10 mouse cellular contexts compared by ENCODE assay signal in the genomic region with DNA sequence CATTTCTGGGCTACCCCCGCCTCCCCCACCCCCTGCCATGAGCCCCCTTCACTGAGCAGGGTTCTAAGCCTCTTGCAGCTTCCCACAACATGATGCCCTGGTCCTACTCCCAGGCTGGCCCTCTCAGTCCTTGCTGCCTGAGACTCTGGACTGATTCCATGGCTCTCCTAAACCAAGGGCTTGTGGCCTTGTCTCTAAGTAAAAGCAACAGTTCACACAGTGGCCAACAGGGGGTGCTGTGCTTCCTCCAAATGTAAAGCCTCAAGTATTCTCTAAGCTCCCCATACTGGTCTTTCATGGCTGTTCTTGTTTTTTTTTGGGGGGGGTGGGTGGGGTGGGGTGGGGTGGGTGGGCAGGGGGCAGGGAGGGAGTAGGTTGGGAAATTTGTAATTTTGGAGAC. TPM values are rescaled to one million over a fixed set of nuclear protein-coding genes. Genes with fewer than 3 reads are reported as not detected.
DNase-seq lines count a peak whose midpoint lies in the region; ATAC-seq and TF ChIP-seq lines count a peak whose summit lies in the region.
"Had no signal": no experiment of that assay in that cellular context is flagged by ENCODE, and none has a peak within 500 bp of the region (broad histone marks: within the 10 kb centered on the region; RNA-seq: fewer than 3 reads in every experiment).

No protein-coding gene starts in this region.

- intact Hi-C loops in heart, postnatal 14 days (cut with DNase I), result no loop called here

- no peaks in the 10 kb centered on the region for H3K9me3 ChIP-seq in liver, embryonic 12.5 days (replicated peaks)

- no peaks in the 10 kb centered on the region for H3K4me1 ChIP-seq in liver, adult 2 months (ENCODE audit: control insufficient read depth, insufficient read depth, low read length)
- H3K4me1 ChIP-seq in liver, embryonic 12.5 days, result no peaks in the 10 kb centered on the region
- H3K4me1 ChIP-seq in lung, adult 2 months (ENCODE audit: control insufficient read depth, insufficient read depth, low read length), result no peaks in the 10 kb centered on the region

- H3K79me2 ChIP-seq in liver, adult 2 months (ENCODE audit: control insufficient read depth, insufficient read depth, low read length), result no peaks in the 10 kb centered on the region

- no peak overlapping the region for H3K4me3 ChIP-seq in liver, adult 2 months (ENCODE audit: insufficient read depth, low read depth, low read length)
- H3K4me3 ChIP-seq in liver, embryonic 12.5 days, result no peak overlapping the region
- no peak overlapping the region for H3K4me3 ChIP-seq in lung, adult 2 months (replicated peaks; ENCODE audit: extremely low read depth, low read depth, low read length)

- H3K9ac ChIP-seq in liver, adult 2 months (ENCODE audit: low read depth, low read length), result no peak overlapping the region
- H3K9ac ChIP-seq in liver, embryonic 12.5 days, result no peak overlapping the region

- no peak for ATAC-seq in liver, embryonic 12.5 days

- H3K27ac ChIP-seq in liver, adult 2 months (replicated peaks; ENCODE audit: insufficient read depth, low read depth, low read length), result no peak overlapping the region
- no peak overlapping the region for H3K27ac ChIP-seq in liver, embryonic 12.5 days

- no peaks in the 10 kb centered on the region for H3K36me3 ChIP-seq in liver, adult 2 months (ENCODE audit: control insufficient read depth, insufficient read depth, low read length)
- H3K36me3 ChIP-seq in liver, embryonic 12.5 days, result no peaks in the 10 kb centered on the region

- H3K27me3 ChIP-seq in liver, adult 2 months (ENCODE audit: control insufficient read depth, insufficient read depth, low read length), result no peaks in the 10 kb centered on the region
- H3K27me3 ChIP-seq in liver, embryonic 12.5 days (replicated peaks), result no peaks in the 10 kb centered on the region

- no peak overlapping the region for H3K4me2 ChIP-seq in liver, embryonic 12.5 days

- TF ChIP-seq POLR2A in liver, adult 2 months (IDR thresholded peaks at IDR 0.05; ENCODE audit: extremely low read depth, insufficient read depth, low read length), result no peak
- no peak for TF ChIP-seq POLR2A in lung, adult 2 months (IDR thresholded peaks at IDR 0.05; ENCODE audit: borderline replicate concordance, extremely low read depth, low read depth, low read length)

- TF ChIP-seq CTCF in liver, adult 2 months (IDR thresholded peaks at IDR 0.05; ENCODE audit: low read depth, low read length), result peak; percentile 58
- TF ChIP-seq CTCF in lung, adult 2 months (IDR thresholded peaks at IDR 0.05; ENCODE audit: insufficient read depth, low read length), result peak; percentile 42; the same call in 1 of the 2 replicates

- peak; percentile 65 for DNase-seq in adrenal gland, postnatal 14 days
- no peak for DNase-seq in adrenal gland, adult 2 months
- DNase-seq in liver, adult 2 months (ENCODE audit: extremely low read depth, low read depth, low spot score), result peak; percentile 65
- DNase-seq in c-Kit-positive CD71-positive TER-119-positive erythroid progenitor cells, embryonic 14.5 days (ENCODE audit: low spot score), result peak; percentile 60
- peak; percentile 31 to 51 for DNase-seq in heart, postnatal 14 days
- peak; percentile 42 for DNase-seq in lung, adult 2 months
- DNase-seq in spleen, adult 18-20 months, result peak; percentile 25 to 71

- WGBS in liver, adult 2 months, result 100% methylated on average over 1 of the region's 1 CpGs
- 73% methylated on average over 1 of the region's 1 CpGs for WGBS in liver, embryonic 12.5 days (ENCODE audit: insufficient replicate concordance)
- 100% methylated on average over 1 of the region's 1 CpGs for WGBS in lung, adult 2 months

RNA-seq across cellular contexts. Expression of a gene that starts 5.9 kb away (rescaled TPM):
- total RNA-seq in adrenal gland, postnatal 14 days (2021), result 0.89 and 1.8 TPM in 2 replicates
- under 1 TPM; 0.49 to 0.97 TPM for total RNA-seq in adrenal gland, adult 2 months (2021)
- 1.0 and 2.8 TPM in 2 replicates for polyA plus RNA-seq in adrenal gland, adult 2 months (2012; rRNA removed)
- total RNA-seq in liver, adult 2 months (2014; rRNA removed), result 1.5 TPM in 2 replicates
- 0.39 and 1.6 TPM in 2 replicates for polyA plus RNA-seq in liver, adult 2 months (2012; rRNA removed)
- polyA plus RNA-seq in liver, embryonic 12.5 days (2016; fragmentation: Nextera tagmentation; extraction: Ambion mirVana), result 0.20 and 0.24 TPM in 2 replicates
- under 1 TPM; 0.31 to 0.34 TPM for total RNA-seq in heart, postnatal 14 days (2021)
- 2.7 and 4.6 TPM in 2 replicates for polyA plus RNA-seq in lung, adult 2 months (2012; rRNA removed)

RNA-seq across cellular contexts. Expression of a gene that starts 11.1 kb away (rescaled TPM):
- not detected in 2 replicates for total RNA-seq in adrenal gland, postnatal 14 days (2021)
- not detected for total RNA-seq in adrenal gland, adult 2 months (2021)
- polyA plus RNA-seq in adrenal gland, adult 2 months (2012; rRNA removed), result not detected in 2 replicates
- not detected in 2 replicates for total RNA-seq in liver, adult 2 months (2014; rRNA removed)
- polyA plus RNA-seq in liver, adult 2 months (2012; rRNA removed), result not detected in 2 replicates
- not detected in 2 replicates for polyA plus RNA-seq in liver, embryonic 12.5 days (2016; fragmentation: Nextera tagmentation; extraction: Ambion mirVana)
- not detected for total RNA-seq in heart, postnatal 14 days (2021)
- 0.06 TPM in 1 of 2 replicates, not detected in the other for polyA plus RNA-seq in lung, adult 2 months (2012; rRNA removed)
- total RNA-seq: layer of hippocampus, postnatal 14 days had no signal
- polyA plus RNA-seq: stomach, embryonic 14.5 days had no signal

RNA-seq across cellular contexts. Expression of a gene that starts 29.0 kb away (rescaled TPM):
- total RNA-seq in adrenal gland, postnatal 14 days (2021), result 0.22 and 0.41 TPM in 2 replicates
- under 1 TPM; 0.31 to 0.72 TPM for total RNA-seq in adrenal gland, adult 2 months (2021)
- polyA plus RNA-seq in adrenal gland, adult 2 months (2012; rRNA removed), result 1.5 and 1.6 TPM in 2 replicates
- total RNA-seq in liver, adult 2 months (2014; rRNA removed), result 0.87 and 1.4 TPM in 2 replicates
- 0.91 and 1.7 TPM in 2 replicates for polyA plus RNA-seq in liver, adult 2 months (2012; rRNA removed)
- 0.05 and 0.07 TPM in 2 replicates for polyA plus RNA-seq in liver, embryonic 12.5 days (2016; fragmentation: Nextera tagmentation; extraction: Ambion mirVana)
- under 1 TPM in 1 of 2 experiments, not detected in 1; 0.20 TPM for total RNA-seq in heart, postnatal 14 days (2021)
- 1.6 and 1.7 TPM in 2 replicates for polyA plus RNA-seq in lung, adult 2 months (2012; rRNA removed)
- total RNA-seq: layer of hippocampus, postnatal 14 days had no signal
- polyA plus RNA-seq: stomach, embryonic 14.5 days had no signal

RNA-seq across cellular contexts. Expression of a gene that starts 40.7 kb away (rescaled TPM):
- total RNA-seq in adrenal gland, postnatal 14 days (2021), result not detected in 2 replicates
- total RNA-seq in adrenal gland, adult 2 months (2021), result not detected
- polyA plus RNA-seq in adrenal gland, adult 2 months (2012; rRNA removed), result not detected in 2 replicates
- total RNA-seq in liver, adult 2 months (2014; rRNA removed), result not detected in 2 replicates
- polyA plus RNA-seq in liver, adult 2 months (2012; rRNA removed), result not detected in 2 replicates
- not detected in 2 replicates for polyA plus RNA-seq in liver, embryonic 12.5 days (2016; fragmentation: Nextera tagmentation; extraction: Ambion mirVana)
- total RNA-seq in heart, postnatal 14 days (2021), result not detected
- not detected in 2 replicates for polyA plus RNA-seq in lung, adult 2 months (2012; rRNA removed)
- total RNA-seq: layer of hippocampus, postnatal 14 days had no signal

RNA-seq across cellular contexts. Expression of a gene that starts 54.8 kb away (rescaled TPM):
- total RNA-seq in adrenal gland, postnatal 14 days (2021), result not detected in 2 replicates
- not detected for total RNA-seq in adrenal gland, adult 2 months (2021)
- not detected in 2 replicates for polyA plus RNA-seq in adrenal gland, adult 2 months (2012; rRNA removed)
- not detected in 2 replicates for total RNA-seq in liver, adult 2 months (2014; rRNA removed)
- not detected in 2 replicates for polyA plus RNA-seq in liver, adult 2 months (2012; rRNA removed)
- not detected in 2 replicates for polyA plus RNA-seq in liver, embryonic 12.5 days (2016; fragmentation: Nextera tagmentation; extraction: Ambion mirVana)
- not detected for total RNA-seq in heart, postnatal 14 days (2021)
- not detected in 2 replicates for polyA plus RNA-seq in lung, adult 2 months (2012; rRNA removed)
- total RNA-seq: layer of hippocampus, postnatal 14 days had no signal
- polyA plus RNA-seq: stomach, embryonic 14.5 days had no signal
